Mouse (Mus musculus) spleen, embryonic (tissue): ENCODE results near the gene Gm5728.
"Not testable (repeated sequence)": the region's sequence is repeated elsewhere in the genome, so short reads cannot be mapped to it uniquely, and the experiment has no call there.

Experiments used
- CTCF ChIA-PET: fragments of 350-600 bp; sonication (Branson Sonifier 250); formaldehyde crosslinking; loops from one replicate; lab custom pipeline; 2022; lab: Charles Lee

Gm5728 gene

GRCm38 (mm10) chr7:20375310-20375709, at the start of gene Gm5728:
TSS of gene Gm5728 (minus strand) at chr7:20375410.
- CTCF ChIA-PET: not testable (repeated sequence)

GRCm38 (mm10) chr7:20417642-20418041, 42.4 kb upstream of the Gm5728 start, which contains the start of gene Vmn1r100:
TSS of gene Vmn1r100 (plus strand) at chr7:20417942.
- CTCF ChIA-PET: not testable (repeated sequence)

DNA sequence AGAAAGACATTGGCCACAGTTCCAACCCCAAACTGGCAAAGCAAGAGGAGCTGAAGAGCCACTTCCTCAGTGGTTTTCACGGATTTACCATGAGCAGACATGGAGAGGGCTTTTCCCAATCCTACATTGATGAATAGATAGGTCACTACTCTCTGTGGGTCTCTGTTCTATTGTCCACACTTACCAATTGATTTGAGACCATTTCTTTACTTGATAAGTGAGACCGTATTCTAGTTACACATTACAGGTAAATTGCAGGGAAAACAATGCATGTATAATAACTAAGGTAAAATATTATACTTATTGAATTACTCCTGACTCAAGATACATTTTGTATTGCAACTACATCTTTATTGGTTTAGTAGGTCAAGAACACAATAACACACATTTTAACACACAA, 41.2 kb downstream of the Gm5728 start, which contains the start of gene Gm4133:
Gene Gm4133, minus strand, starts transcription at position 101 of the 400 bp plus-strand sequence.
- CTCF ChIA-PET: not testable (repeated sequence)
